Mouse (Mus musculus) embryonic fibroblast, embryonic 13.5 days (primary cell): ENCODE results near the gene Sdf4.

Source experiments
- CTCF ChIP-seq: IDR thresholded peaks from 2 replicates; pipeline ENCODE4 v1.5.1; 2011; ENCODE audit warnings: mild to moderate bottlenecking, control low read depth, low read length, moderate library complexity, borderline replicate concordance; ENCODE audit not compliant: insufficient read depth
- POLR2A ChIP-seq: IDR thresholded peaks from 2 replicates; pipeline ENCODE4 v1.6.1; 2011; ENCODE audit warnings: low read depth, mild to moderate bottlenecking, control low read depth, low read length, moderate library complexity

- TF ChIP-seq CTCF (peak; percentile 80; the same call in 1 of the 2 replicates), POLR2A (no peak)
Observed at GRCm38 (mm10) chr4:155959275-155959674, 33.4 kb upstream of the Sdf4 start.
